Mouse (Mus musculus): ENCODE data around the gene Ccdc87.

DNA sequence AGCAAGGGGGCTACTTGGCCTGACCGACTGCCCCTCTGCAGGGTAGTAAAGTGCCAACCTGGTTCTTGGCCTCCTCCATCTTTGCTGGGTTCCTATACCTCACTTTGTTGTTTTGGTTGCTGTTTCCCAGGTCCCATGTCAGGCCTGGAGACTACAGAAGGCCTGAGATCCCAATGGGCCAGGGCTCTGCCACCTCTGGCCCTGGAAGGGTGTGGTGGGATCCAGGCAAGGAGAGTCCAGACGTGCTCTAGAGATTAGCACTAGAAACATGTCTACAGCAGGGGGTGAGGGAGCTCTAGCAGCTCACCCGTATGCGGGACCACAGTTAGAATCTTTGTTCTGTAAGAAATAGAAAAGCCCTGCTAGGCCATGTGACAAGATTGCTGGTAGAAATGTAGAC, 44.8 kb downstream of the Ccdc87 start:
- no peak for TF ChIP-seq CTCF (IDR thresholded peaks at IDR 0.05; ENCODE audit: borderline replicate concordance, insufficient read depth, low read length)
- no peak for TF ChIP-seq POLR2A (IDR thresholded peaks at IDR 0.05; ENCODE audit: low read depth, low read length)

Measured in embryonic fibroblast, embryonic 13.5 days (primary cell).